Mouse (Mus musculus) hematopoietic stem cell, adult 5-6 weeks (primary cell): ENCODE data around the gene Ltbr. TPM values are rescaled to one million over a fixed set of nuclear protein-coding genes. Genes with fewer than 3 reads are reported as not detected.
A peak's percentile ranks its signal among the peaks of the same experiment; 100 is the strongest.

ENCODE experiments used
- ATAC-seq, 2 experiments: fragments of 125-278 bp in 1 of 2; replicated peaks in 1 of 2; 2 replicates each; pipeline ENCODE4 v1.8.0; 2016 to 2017; ENCODE audit warnings: inconsistent platforms in 2 of 2, mild to moderate bottlenecking in 2 of 2, moderate number of reproducible peaks in 2 of 2, low read depth in 1 of 2, moderate TSS enrichment in 1 of 2; ENCODE audit not compliant: low FRiP score in 2 of 2, poor library complexity in 2 of 2, severe bottlenecking in 2 of 2, insufficient read depth in 1 of 2, low TSS enrichment in 1 of 2
- total RNA-seq: library from RNA; stranded (forward); fragments of 172-1452, 232-1000 nt; gene quantifications from 2 replicates; pipeline ENCODE4 v1.2.3, GENCODE M21; 2017

Ltbr gene
- total RNA-seq, result 18.6 and 68.1 TPM in 2 replicates

GRCm38 (mm10) chr6:125313546-125314230 is at the start of gene Ltbr:
TSS of gene Ltbr (minus strand) at chr6:125313885.
- peak; percentile 87 to 91 for ATAC-seq

- ATAC-seq, result no peak
These were observed 49.3 kb upstream of the Ltbr start for GRCm38 (mm10) chr6:125363021-125363420.

GRCm38 (mm10) chr6:125361467-125362291 is 48.0 kb upstream of the Ltbr start:
- 0 out of 4 replicates have a peak, but pooled peaks of 1 of the 2 experiments have one; percentile 32 for ATAC-seq

GRCm38 (mm10) chr6:125360846-125361245 is 47.2 kb upstream of the Ltbr start:
- no peak for ATAC-seq

- no peak; a peak in 1 of 4 replicates for ATAC-seq
These were observed 46.3 kb upstream of the Ltbr start for GRCm38 (mm10) chr6:125359999-125360398.

- ATAC-seq, result no peak
These were observed 43.6 kb upstream of the Ltbr start for GRCm38 (mm10) chr6:125357334-125357733.

- no peak for ATAC-seq
These were observed 42.6 kb upstream of the Ltbr start for GRCm38 (mm10) chr6:125356264-125356663.

- 0 out of 4 replicates have a peak, but pooled peaks of 1 of the 2 experiments have one; percentile 43 for ATAC-seq
These were observed 41.6 kb upstream of the Ltbr start for GRCm38 (mm10) chr6:125355197-125355741.

GRCm38 (mm10) chr6:125354352-125355151 is 40.9 kb upstream of the Ltbr start:
- ATAC-seq, result 0 out of 4 replicates have a peak, but pooled peaks of 1 of the 2 experiments have one; percentile 8

- no peak for ATAC-seq
These were observed 40.0 kb upstream of the Ltbr start for GRCm38 (mm10) chr6:125353655-125354054.

- no peak for ATAC-seq
These were observed 39.5 kb upstream of the Ltbr start for GRCm38 (mm10) chr6:125353221-125353620.

GRCm38 (mm10) chr6:125352811-125353210 is 39.1 kb upstream of the Ltbr start:
- no peak for ATAC-seq

GRCm38 (mm10) chr6:125352046-125352384 is 38.3 kb upstream of the Ltbr start:
- no peak for ATAC-seq

GRCm38 (mm10) chr6:125351368-125352045 is 37.8 kb upstream of the Ltbr start:
- no peak; a peak in 1 of 4 replicates for ATAC-seq

- ATAC-seq, result no peak
These were observed 37.3 kb upstream of the Ltbr start for GRCm38 (mm10) chr6:125350995-125351324.

GRCm38 (mm10) chr6:125350231-125350994 is 36.7 kb upstream of the Ltbr start:
- ATAC-seq, result peak in 1 of 2 experiments; percentile 22; a peak in 1 of 4 replicates
